Mouse (Mus musculus): ENCODE measurements at regions not wholly inside any gene's neighbourhood (a gene's known extent, or its start where the extent isn't known, plus 50 kb on each side); places are given as distances from the start of the nearest gene placed in this dataset.

GRCm38 (mm10) chr8:109416327-109417100, 77.3 kb upstream of the Pmfbp1 start:
- no peak for DNase-seq

GRCm38 (mm10) chr8:109417222-109417621, 76.6 kb upstream of the Pmfbp1 start:
- peak; percentile 51 for DNase-seq

GRCm38 (mm10) chr8:109417971-109418370, 75.9 kb upstream of the Pmfbp1 start:
- no peak for DNase-seq

GRCm38 (mm10) chr8:109419029-109419596, 74.7 kb upstream of the Pmfbp1 start:
- no peak for DNase-seq

- DNase-seq: no peak
Measured at GRCm38 (mm10) chr8:109424004-109424403, 69.8 kb upstream of the Pmfbp1 start.

- no peak for DNase-seq
Measured at GRCm38 (mm10) chr8:109428551-109428950, 65.3 kb upstream of the Pmfbp1 start.

GRCm38 (mm10) chr8:109434538-109434937, 59.3 kb upstream of the Pmfbp1 start:
- no peak for DNase-seq

- no peak for DNase-seq
Measured at GRCm38 (mm10) chr8:109436056-109436455, 57.8 kb upstream of the Pmfbp1 start.

GRCm38 (mm10) chr8:109436830-109437567, 56.8 kb upstream of the Pmfbp1 start:
- peak; percentile 69 for DNase-seq

GRCm38 (mm10) chr8:109438531-109438930, 55.3 kb upstream of the Pmfbp1 start:
- no peak for DNase-seq

Measured in kidney, postnatal 10 days (tissue).